Mouse (Mus musculus): ENCODE measurements around the gene Tmed2.

DNA sequence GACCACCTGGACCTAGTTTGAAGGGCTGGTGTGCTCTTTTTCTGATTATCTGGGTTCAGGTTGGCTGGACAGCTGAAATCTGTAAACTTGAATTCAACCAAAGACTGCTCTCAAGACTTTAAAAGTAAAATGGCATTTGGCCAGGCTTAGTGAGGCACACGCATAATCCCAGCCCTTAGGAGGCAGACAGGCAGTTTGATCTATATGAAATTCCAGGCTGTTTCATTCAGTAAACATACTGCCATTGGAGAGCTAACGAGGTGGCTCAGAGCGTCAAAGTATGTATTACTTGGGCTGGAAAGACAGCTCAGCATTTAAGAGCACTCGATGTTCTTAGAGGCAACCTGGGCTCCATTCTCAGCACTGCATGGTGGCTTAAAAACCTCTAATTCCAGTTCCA is 48.8 kb upstream of the Tmed2 start:
- no peak for TF ChIP-seq CTCF (IDR thresholded peaks at IDR 0.05)
- no peak for TF ChIP-seq EP300 (IDR thresholded peaks at IDR 0.05)

Measured in lung, postnatal 0 days (tissue).